ENCODE assay signal across 33 mouse cellular contexts in the genomic region with DNA sequence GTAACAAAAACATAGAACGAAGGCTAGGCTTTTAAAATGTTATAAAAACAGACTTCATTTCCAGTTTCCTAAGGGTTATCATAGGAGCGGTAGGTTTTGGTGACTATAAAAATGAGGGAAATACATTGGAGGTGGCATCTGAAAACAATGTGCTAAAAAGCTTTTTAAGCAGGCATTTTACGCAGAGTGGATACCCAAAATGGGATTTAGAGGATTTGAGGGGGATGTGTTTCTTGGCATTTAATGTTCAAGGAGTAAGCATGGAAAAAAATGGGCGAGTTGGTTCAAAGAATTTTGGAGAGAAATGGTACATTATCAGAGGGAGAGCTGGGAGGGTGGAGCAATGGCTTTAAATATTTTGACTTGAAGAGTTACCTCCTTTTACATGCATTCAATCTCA.
"Had no signal": no experiment of that assay in that cellular context is flagged by ENCODE, and none has a peak within 500 bp of the region (broad histone marks: within the 10 kb centered on the region; RNA-seq: fewer than 3 reads in every experiment).

No protein-coding gene starts in this region.

- H3K4me3 ChIP-seq: heart, embryonic 12.5 days; heart, embryonic 13.5 days; heart, embryonic 15.5 days; hindbrain, embryonic 10.5 days; hindbrain, embryonic 12.5 days; hindbrain, embryonic 13.5 days; hindbrain, embryonic 15.5 days; intestine, embryonic 15.5 days; kidney, embryonic 15.5 days; layer of hippocampus, adult 2 months; left cerebral cortex, adult 2 months had no signal

- H3K36me3 ChIP-seq: heart, embryonic 12.5 days; heart, embryonic 13.5 days; heart, embryonic 15.5 days; hindbrain, embryonic 10.5 days; hindbrain, embryonic 12.5 days; hindbrain, embryonic 13.5 days; hindbrain, embryonic 15.5 days; intestine, embryonic 15.5 days; kidney, embryonic 15.5 days had no signal

- ATAC-seq: hindbrain, embryonic 16.5 days; hindbrain, postnatal 0 days; intestine, embryonic 15.5 days; intestine, embryonic 16.5 days; intestine, postnatal 0 days had no signal

- H3K27ac ChIP-seq: heart, embryonic 13.5 days; heart, embryonic 15.5 days; hindbrain, embryonic 10.5 days; hindbrain, embryonic 12.5 days; hindbrain, embryonic 13.5 days; hindbrain, embryonic 14.5 days; hindbrain, embryonic 15.5 days; hindbrain, postnatal 0 days; intestine, embryonic 15.5 days; kidney, embryonic 15.5 days; kidney, postnatal 0 days; layer of hippocampus, adult 2 months; left cerebral cortex, adult 2 months had no signal

- DNase-seq: heart, postnatal 10 days; heart, postnatal 14 days; heart, postnatal 36 days; heart, postnatal 4 days; kidney, adult 11 months; kidney, adult 18-20 months; kidney, adult 2 months; kidney, adult 8-10 months; kidney, adult 9 months; kidney, postnatal 10 days; kidney, postnatal 14 days; kidney, postnatal 25 days; kidney, postnatal 36 days; kidney, postnatal 4 days; layer of hippocampus, adult 9-11 months; layer of hippocampus, postnatal 36 days had no signal

- H3K27me3 ChIP-seq: heart, embryonic 12.5 days; heart, embryonic 13.5 days; heart, embryonic 15.5 days; hindbrain, embryonic 12.5 days; hindbrain, embryonic 13.5 days; hindbrain, embryonic 15.5 days; intestine, embryonic 15.5 days; kidney, embryonic 15.5 days had no signal

- H3K9me3 ChIP-seq: heart, embryonic 12.5 days; heart, embryonic 13.5 days; heart, embryonic 15.5 days; hindbrain, embryonic 10.5 days; hindbrain, embryonic 12.5 days; hindbrain, embryonic 13.5 days; hindbrain, embryonic 15.5 days; intestine, embryonic 15.5 days; kidney, embryonic 15.5 days had no signal

- H3K4me1 ChIP-seq: heart, embryonic 12.5 days; heart, embryonic 13.5 days; heart, embryonic 15.5 days; hindbrain, embryonic 10.5 days; hindbrain, embryonic 12.5 days; hindbrain, embryonic 13.5 days; hindbrain, embryonic 15.5 days; intestine, embryonic 15.5 days; kidney, embryonic 15.5 days had no signal
